Mouse (Mus musculus): ENCODE results near the gene Pou2f3.

DNA sequence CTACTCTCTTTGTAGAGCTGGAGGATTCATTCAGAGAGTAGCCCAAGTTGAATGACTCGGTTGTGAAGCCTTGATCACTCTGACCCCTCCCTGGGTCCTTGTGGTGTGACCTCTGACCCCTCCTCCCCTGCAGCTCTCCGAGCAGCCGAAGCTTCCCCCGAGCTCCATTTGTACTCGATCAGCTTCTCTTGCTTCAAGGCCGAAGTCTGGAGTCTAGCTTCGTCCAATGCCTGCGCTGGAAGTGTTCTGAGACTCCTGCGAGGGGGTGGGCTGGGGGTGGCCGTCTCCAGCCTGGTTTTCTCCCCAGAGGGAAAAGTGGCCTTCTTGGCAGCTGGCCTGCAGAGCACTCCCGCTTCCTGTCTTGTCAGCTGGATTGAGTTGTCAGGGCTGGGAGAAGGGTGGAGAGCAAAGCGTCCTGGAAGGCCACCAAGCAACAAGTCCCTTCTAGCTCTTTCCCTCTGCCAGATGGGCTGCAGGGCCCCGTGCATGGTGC, at the start of gene Pou2f3:
- TF ChIP-seq POLR2A (IDR thresholded peaks at IDR 0.05; ENCODE audit: control insufficient read depth, low read depth, low read length) = no peak
- TF ChIP-seq CTCF (IDR thresholded peaks at IDR 0.05; ENCODE audit: control insufficient read depth, insufficient read depth, insufficient replicate concordance, low read depth, low read length) = no peak

Measured in testis, adult 2 months (tissue).